Mouse (Mus musculus) Muller cell, postnatal 12 days (primary cell): Measurements from ENCODE around the gene Crabp2.
"Not testable (repeated sequence)": the region's sequence is repeated elsewhere in the genome, so short reads cannot be mapped to it uniquely, and the experiment has no call there.

Experiments
- DNase-seq: peaks from one replicate; pipeline ENCODE4 v3.0.0-alpha.2; 2015; ENCODE audit errors: inconsistent ontology term

The Crabp2 gene

DNA sequence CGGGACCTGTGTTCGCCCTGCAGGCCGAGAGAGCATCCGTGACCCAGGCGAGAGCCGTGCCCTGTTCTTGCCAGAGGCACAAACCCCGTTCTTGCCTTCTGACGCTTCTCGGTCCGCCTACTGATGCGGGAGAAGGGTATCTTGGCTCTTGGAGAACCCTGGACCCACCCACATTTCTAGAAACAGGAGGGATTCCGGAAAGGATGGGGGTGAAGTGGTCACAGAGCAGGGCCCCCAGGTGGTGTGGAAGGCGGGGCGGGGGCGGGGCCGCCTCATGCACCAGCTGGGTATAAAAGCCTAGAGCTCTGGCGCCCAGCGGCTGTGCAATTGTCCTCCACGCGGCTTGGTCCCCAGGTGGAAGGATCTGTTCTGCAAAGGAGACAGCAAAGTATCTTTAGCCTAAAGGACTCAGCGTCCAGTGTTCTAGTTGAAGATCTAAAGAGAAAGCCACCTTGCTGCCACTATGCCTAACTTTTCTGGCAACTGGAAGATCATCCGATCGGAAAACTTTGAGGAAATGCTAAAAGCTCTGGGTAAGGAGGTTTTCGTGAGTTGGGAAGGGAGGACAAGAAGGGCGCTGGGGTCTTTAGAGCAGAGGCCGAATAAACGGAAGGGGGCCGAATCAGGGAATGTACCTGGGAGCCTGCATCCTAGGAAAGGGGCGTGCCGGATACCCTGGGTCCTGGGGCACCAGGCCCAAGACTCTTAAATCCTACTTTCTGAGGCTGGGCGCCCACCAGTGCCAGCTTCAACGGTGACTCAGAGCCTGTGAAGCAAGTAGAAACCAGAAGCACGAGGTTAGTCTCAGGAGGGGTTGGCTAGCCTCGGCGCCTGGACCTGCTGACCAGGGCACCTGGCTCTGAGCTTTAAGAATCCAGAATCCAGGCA lies at the start of gene Crabp2:
TSS of gene Crabp2 (plus strand) at position 289 of the 888 bp plus-strand sequence.
- peak; percentile 44 for DNase-seq

DNA sequence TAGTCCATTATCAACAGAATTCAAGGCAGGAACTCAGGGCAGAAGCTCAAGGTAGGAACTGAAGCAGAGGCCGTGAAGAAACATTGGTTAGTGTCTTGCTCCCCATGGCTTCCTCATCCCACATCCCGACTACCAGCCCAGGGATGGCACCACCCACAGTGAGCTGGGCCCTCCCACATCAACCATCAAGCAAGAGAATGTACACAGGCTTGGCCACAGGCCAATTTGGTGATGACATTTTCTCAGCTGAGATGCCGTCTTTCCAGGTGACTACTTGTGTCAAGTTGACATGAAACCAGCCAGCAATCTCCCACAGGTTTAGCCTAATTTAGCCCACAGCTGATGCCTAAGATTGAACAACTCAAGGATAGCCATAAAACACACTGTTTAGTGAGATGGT lies 49.2 kb upstream of the Crabp2 start:
- no peak for DNase-seq

DNA sequence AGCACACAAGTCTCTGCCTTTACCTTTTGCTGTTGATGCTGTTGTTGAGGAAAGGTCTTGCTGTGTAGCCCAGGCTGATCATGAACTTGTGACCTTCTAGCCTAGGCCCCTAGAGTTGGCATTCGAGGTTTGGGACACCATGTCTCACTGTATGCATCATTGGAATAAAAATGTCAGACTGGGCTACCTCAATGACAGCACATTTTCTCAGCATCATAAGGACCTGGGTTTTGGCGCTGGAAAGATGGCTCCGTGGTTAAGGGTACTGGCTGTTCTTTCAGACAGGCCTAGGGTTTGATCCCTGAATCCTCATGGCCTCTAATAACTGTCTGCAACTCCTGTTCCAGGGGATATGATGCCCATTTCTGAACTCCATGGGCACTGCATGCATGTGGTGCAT lies 48.7 kb upstream of the Crabp2 start:
- no peak for DNase-seq

DNA sequence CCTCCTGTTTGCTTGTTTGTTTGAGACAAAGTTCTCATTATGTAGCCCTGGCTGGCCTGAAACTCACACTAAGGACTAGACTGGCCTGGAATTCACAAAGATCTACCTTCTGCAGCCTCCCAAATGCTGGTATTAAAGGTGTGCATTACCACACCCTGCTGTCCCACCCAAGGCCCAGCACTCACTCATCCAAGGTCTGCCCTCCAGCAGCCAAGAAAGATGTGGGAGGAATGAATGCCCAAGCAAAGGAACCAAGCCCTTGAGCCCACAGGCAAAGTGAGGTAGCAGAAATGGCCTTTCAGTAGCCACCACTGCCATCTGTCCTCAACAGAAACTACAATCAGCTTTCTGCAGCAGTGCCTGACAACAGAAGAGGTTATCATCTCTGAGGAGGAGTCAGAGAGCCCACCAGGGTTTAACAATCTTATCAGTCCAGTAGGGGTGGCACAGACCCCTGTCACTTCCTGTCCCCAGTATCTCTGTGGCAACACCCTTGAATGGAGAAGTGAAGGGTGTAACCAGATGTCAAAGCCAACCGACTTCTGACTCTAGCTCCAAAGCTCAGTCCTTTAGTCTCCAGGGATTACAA lies 47.3 kb upstream of the Crabp2 start:
- DNase-seq = no peak

DNA sequence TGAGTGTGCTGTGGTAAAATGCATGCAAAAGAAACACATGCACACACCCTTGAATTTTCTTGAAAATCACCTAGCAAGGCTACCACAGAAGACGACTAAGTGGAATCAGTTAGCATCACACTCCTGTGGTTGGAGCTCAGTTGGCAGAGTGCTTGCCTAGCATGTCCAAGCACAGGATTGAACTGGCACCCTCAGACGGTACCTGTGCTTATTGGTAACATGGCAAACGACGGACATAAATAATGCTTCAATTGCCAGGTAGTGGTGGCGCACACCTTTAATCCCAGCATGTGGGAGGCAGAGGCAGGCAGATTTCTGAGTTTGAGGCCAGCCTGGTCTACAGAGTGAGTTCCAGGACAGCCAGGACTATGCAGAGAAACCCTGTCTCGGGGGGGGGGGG lies 46.5 kb upstream of the Crabp2 start:
- DNase-seq = not testable (repeated sequence)

DNA sequence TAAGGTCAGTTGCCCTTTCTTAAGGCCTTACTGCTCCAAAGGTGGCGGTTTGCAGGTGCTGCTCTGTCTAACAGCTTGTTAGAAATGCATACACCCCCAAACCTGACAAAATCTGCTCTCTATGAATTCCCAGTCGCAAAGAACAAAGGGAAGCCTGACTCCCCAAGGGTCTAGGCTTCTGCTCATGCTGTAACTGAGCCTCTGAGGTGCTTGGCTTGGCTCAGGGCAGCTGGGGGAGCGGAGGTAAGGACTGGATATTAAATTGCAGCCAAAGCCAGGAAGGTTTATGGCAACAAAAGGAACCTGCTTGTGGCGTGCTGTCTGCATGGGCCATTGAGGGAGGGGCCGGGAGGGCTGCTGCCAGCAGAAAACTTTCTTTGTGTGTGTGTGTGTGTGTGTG lies 44.6 kb upstream of the Crabp2 start:
- DNase-seq = no peak

DNA sequence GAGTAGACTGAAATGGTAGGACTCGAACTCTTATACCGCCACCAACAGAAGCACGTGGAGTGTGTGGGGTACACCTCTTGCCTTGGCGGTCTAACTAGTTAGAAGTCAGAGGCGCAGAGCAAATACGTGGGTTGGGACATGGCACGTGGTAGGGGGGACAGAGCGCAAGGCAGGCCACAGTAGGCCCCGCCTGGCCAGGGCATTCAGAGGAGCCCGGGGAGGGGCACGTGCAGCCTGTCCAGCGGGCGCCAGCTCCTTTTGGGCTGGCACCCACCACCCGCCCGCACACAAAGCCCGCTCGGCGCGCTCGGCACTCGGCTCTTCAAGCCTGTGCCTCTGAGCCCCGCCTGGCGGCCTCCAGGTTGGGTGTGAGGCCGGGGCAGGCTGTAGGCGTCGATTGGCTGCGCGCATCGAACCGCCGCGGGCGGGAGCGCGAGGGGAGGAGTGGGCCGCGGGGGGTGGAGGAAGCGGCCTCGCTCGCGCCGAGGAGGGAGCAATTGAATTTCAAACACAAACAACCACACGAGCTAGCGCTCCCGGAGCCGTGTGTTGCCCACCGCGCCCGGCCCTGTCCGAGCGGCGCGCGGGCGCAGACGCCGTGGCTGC lies 42.5 kb upstream of the Crabp2 start, which contains the start of gene Hdgf:
TSS of gene Hdgf (plus strand) at position 442 of the 606 bp plus-strand sequence.
- DNase-seq = peak; percentile 99

DNA sequence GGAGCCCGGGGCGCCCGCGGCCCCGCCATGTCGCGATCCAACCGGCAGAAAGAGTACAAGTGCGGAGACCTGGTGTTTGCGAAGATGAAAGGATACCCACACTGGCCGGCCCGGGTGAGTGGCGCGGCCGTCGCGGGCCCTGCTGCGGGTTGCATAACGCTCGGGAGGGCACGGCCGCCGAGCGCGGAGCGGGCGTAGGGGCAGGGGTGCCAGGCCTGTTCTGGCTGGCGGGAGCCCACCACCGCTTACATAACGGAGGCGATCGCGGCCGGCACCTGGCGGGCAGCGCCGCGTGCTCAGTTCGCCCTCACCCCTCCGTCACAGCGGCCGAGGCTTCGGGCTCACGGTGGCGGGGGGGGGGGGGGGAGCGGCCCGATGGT lies 41.9 kb upstream of the Crabp2 start:
- peak; percentile 77 for DNase-seq

DNA sequence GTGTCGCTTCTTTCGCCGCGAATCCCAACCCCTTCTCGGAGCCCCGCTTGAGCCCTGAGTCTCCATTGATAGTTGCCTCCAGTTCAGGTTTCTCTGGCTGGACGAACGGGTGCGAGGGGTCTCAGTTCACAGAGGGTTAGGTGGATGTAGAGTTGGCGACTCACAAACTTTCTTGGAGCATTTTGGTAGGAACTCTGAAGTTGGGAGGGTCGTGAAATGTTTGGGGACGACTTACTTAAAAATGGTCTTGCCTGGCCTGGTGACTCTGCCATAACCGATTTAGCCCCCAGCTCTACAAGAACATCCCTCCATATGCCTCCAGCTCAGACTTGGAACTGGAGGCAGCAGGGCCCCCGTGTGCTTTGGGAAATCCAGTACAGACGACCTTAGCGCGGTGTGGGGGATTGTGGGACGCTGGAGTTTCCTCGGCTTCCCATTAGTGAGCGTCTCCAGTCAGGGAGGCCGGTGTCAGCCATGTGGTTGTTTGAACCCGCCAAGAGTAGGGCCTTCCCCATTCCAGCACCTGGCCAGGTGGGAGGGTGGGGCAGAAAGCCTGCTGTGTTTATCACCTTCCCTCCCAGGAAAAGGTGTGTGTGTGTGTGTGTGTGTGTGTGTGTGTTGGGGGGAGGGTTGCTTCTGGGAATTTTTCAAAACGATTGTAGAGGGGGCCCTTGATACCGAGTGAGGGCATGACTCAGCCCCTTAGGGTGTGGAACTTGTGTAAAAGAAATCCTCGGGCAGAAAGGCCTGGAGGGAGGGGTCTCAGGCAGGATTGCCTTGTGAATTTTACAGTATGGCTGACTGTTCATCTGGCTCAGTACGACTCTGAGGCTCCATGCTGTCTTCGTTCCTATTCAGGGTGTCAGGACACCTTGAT lies 41.2 kb upstream of the Crabp2 start:
- peak; percentile 60 for DNase-seq

DNA sequence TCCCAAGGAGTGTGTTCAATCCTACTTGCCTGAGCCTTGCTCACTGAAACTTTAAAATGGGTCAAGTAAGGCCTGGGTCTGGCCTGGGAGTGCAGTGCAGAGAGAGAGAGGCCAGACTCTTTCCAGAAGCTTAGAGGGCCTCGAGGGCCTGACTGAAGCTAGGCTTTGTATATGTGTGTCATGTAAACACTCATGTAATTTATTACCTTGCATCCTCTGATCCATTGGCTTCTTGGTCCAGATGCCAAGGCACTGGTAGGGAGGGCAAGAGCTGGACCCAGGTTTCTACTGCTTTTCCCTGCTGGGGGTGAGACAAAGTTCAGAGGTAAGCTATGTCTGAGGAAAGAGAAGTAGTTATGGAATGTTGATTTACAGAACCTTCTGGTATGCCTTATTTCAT lies 40.6 kb upstream of the Crabp2 start:
- no peak for DNase-seq

DNA sequence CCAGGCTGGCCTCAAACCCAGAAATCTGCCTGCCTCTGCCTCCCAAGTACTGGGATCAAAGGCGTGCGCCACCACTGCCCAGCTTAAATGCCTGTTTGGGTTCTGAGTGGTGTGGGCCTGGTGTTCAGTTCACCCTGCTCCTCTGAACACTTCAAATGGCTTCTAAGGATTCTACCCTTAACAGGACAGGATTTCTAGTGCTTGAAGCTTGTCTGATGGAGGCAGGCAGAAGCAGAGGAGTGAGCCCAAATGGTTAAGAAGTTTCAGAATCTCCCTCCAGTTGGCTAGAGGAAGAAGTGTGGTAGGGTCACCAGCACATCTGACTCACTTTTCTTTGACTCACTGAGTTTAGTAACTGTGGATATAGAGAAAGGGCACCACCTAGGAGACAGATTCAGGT lies 39.1 kb upstream of the Crabp2 start:
- DNase-seq = no peak

DNA sequence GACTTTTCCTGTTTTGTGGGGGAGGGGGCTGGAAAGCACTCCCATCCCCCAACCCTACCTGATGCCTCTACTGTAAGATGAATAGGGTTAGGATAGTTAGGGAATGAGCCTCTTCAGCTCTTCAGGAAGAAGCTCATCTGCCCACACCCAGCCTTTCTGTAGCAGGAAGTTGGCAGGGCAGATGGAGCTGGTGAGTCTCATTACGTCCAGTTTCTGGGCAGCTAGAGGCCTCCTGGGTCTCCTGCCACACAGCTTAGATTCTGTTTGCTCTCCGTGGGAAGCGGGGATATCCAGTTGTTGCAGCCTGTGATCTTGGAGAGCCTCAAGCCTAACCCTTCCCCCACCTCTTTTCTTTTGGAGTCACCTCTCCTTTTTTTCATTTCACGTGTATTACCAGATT lies 38.6 kb upstream of the Crabp2 start:
- DNase-seq = peak; percentile 69

DNA sequence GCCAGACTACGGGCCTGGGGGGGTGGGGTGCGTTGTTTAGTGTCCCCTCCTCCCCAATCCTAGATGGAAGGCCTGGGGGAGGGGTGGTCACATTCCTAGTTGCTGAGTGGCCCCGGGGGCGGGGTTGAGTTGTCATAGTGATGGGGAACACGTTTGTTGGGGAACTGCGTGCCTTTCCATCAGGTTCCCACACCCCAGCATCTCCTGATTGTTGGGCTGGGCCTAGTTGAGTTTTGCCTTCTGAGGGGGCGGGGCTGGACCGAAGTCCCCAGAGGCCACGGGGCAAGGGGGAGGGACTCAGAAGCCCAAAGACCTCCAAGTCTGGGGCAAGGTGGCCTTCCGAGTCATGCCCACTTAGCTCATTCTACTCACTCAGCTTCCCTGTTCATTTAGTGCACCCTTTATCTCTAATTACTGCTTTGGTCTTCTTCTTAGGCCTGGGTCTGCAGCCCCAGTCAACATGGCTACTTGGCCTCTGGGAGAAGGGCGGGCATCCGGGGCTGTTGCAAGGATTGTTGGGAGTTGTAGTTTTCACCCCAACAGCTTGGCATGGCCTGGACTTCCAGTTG lies 37.8 kb upstream of the Crabp2 start:
- DNase-seq = peak; percentile 100

DNA sequence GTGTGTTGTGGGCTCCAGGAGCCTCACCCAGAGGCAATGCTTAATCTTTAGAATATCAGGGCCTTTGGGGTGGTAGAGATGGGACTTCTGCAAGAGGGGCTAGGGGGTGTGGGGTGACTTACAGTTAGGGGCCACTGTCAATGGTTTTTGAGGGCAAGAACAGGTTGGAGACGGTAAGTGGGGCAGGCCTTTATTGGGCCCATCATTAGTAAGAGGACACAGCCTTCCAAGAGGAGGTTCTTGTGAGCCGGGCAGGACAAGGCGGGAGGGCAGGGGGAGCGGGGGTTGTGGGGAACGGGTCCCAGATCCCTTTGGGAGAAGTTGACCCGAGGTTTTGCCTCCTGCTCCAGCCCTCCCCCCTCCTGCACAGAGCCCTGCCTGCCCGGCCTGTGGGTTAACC lies 35.0 kb upstream of the Crabp2 start:
- DNase-seq = no peak

DNA sequence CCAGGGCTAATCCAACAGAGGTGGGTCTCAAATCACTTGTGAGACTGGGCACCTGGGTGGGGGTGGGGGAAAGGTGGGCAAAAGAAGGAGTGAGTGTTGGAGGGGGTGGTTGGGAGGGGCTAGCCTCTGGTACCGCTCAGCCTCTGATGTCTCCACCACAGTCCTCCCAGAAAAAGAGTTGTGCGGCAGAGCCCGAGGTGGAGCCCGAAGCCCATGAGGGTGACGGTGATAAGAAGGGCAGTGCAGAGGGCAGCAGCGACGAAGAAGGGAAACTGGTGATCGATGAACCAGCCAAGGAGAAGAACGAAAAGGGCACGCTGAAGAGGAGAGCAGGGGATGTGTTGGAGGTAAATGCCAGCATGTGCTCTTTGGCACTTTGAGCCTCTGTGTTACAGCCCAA lies 34.6 kb upstream of the Crabp2 start:
- no peak for DNase-seq

DNA sequence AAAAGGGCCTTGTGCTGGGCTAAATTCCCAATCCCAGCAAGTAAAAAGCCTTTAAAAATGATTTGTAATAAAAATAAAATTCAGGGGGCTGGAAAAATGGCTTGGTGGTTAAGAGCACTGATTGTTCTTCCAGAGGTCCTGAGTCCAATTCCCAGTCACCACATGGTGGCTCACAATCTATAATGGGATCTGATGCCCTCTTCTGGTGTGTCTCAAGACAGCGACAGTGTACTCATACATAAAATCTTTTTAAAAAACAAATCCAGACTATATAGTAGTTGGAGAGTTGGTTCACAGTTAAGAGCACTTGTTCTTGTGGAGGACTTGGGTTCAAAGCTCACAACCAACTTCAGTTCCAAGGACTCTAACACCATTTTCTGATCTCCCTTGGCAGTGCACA lies 31.5 kb upstream of the Crabp2 start:
- no peak for DNase-seq

DNA sequence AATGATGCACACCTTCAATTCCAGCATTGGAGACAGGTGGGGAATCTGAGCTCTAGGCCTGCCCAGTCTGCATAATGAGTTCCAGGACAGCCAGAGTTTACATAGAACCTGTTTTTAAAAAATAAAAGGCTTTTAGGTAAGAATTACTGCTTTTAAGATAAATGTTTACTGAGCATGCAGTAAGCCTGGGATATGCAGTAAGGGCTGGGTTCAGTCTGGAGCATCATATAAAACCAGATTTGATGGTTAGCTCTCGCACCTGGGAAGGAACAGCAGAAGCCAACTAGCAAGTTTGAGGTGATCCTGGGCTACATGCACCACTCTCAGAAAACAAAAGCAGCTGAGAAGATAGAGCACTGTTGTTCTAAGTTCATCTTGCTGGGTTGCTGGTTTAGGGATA lies 29.9 kb upstream of the Crabp2 start:
- DNase-seq = no peak

DNA sequence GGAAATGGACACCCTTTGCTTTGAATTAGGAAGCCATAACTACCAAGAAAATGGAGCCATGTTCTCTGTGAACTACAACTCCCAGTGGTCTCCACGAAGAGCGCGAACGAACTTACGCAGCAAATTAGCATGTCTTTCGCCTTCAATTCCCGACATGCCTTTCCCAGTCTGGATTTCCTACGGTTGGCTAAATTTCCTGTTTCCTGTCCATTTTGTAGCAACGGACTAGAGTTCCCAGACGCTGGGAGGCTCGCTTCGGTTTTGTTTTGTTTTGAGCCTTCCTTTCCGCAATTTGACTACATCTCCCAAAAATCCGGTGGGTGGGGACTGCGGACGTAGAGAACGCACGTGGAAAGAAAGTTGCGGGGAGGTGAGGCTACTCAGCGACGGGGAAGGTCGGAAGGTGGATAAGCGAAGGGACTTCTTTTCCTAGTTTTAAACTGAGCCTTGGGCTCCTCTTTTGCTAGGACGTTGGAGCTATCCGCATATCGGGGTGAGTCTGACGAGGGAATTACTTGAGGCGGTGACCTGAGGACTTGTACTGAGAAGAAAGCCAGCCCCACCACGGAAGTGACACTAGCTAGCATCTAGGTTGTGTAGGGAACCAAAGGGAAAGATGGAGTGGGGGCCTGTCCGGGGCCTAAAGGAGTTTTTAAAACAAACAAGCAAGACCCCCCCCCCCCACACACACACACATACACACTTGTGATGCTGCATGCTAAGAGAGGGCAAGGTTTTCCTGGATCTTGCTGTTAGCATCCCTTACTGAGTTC lies 28.9 kb upstream of the Crabp2 start, which contains the start of gene Mrpl24:
TSS of gene Mrpl24 (plus strand) at position 171 of the 773 bp plus-strand sequence.
- peak; percentile 91 for DNase-seq

DNA sequence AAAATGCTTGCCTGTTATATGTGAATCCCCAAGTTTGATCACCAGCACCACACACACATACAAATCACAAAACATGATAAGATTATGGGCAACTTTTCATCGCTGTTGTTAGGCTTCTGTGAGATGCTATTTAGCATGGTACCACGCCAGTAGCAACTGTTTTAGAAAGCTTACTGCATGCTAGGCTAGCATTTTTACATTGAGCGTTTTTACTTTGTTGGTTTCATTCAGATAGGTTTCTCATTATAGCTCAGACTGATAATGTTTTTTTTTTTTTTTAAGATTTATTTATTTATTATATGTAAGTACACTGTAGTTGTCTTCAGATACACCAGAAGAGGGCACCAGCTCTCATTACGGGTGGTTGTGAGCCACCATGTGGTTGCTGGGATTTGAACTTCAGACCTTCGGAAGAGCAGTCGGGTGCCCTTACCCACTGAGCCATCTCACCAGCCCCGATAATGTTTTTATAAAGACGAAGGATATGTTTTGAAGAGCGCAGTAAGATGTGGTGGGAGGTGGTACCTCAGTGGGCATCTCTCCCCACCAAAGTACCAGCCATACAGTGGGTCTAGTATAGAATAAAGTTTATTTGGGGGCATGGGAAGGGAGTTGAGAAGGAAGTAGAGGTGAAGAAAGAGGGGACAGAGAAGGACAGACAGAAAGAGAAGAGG lies 28.1 kb upstream of the Crabp2 start:
- DNase-seq = no peak

DNA sequence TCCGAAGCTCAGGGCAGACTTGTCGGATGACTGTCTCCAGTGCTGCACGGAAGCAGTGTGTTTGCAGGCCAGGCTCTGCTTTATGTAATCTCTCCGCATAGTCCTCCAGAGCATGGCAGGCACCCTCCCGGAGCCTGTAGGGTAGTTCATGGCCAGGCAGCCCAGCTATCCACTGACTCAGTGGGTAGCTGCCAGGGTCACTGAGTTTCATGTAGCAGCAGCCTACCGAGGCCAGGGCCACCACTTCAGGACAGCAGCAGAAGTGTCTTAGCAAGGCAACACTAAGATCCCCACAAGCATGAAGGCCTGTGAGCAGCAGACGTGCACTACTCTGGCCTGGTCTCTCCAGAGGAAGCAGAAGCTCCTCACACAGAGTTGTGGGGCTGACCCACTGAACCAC lies 23.5 kb upstream of the Crabp2 start:
- no peak for DNase-seq
